Mouse (Mus musculus): ENCODE measurements around the gene Meltf. TPM values are rescaled to one million over a fixed set of nuclear protein-coding genes. Genes with fewer than 3 reads are reported as not detected.

Meltf gene
- 0.18 and 0.24 TPM in 2 replicates for polyA plus RNA-seq (2015; fragmentation: Nextera tagmentation; extraction: Ambion mirVana)

DNA sequence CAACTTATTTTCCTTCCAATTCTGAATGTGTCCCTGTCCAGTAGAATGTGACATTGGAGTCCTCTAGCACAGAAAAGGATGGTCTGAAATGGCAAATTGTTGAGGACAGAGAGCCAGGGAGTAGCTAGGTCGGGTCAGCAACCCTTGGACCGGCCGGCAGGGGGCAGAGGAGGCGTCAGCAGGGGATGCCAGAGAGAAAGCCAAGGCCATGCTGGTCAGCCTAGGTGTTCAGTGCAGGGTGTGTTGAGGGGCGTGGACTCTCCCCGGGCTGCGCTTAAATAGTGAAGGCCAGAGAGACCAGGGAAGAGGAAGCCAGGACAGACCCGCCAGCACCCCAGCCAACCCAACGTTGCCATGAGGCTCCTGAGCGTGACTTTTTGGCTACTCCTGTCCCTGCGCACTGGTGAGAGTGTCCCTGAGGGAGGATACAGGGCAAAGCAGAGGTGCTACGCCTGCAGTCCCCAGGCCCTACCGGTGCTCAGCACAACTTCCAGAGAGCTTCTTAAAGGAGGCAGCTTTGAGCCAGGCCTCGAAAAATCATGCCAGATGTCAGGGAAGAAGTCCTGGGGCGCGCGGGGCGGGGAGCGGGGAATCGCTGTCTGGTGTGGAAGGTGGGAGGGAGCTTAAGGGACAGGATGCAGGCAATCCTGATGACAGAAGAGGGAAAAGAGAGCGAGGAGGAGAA, at the start of gene Meltf:
TSS of gene Meltf (plus strand) at position 238 of the 685 bp plus-strand sequence.

DNA sequence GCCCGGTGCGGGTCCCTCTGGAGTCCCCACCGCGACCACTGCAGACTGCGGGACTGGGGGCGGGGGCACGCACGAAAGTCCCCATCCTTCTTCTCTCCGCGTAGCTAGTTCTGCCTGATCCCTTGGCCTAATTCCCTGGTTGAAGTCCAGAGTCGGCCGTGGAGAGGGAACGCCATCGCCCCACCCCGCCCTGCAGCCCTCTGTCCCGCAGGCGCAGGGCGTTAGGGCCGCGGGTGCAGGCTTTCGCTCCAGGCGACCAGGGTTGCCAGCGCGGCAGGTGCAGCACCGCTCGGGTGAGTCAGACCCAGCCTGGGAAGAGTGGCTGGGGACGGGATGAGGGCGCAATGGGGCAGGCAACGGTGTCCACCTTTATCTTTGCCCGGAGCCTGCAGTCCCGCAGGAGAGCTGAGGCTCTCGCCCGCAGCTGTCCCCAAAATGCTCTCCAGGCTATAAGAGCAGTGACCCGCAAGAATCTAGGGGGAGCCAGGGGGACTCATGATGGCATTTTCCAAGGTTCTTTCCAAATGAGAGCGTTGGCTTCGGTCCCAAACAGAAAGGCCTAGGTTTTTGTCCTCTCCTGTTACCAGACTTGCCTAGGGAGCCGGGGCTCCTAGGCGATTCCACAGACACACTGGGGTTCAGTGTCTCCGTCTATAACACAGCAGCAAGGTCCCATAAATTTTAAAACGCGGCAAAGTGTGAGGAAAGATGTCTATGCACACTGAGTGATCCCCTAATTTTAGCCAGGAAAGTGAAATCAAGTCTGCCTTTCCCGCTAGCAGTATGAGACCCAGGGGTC, 55.3 kb downstream of the Meltf start, which contains the start of gene Pigz:
TSS of gene Pigz (plus strand) at position 101 of the 799 bp plus-strand sequence.

DNA sequence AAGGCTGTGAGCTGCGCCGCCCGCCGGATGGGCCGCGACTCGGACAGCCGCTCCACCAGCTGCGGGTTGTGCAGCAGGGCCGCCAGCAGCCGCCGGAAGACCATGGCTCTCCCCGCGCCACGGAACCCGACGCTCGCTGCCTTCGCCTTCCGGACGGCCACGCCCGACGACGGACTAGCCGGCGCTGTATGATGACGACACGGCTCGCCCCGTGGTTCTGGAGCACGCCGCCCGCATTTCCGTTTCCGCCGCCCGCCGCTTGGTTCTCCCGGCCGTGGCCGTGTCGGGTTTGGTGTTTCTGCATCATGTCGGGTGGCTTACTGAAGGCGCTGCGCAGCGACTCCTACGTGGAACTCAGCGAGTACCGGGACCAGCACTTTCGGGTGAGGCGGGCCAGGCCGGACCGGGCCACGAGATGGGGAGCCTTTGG, 69.8 kb downstream of the Meltf start, which contains the start of the genes 0610012G03Rik and Ncbp2:
TSS of gene 0610012G03Rik (minus strand) at position 150 of the 430 bp plus-strand sequence.
TSS of gene Ncbp2 (plus strand) at position 169 of the 430 bp plus-strand sequence.

Other genes with a start within 250 kb of the Meltf start
- gene Dlg1, start 215.4 kb upstream of the Meltf start, polyA plus RNA-seq (2015; fragmentation: Nextera tagmentation; extraction: Ambion mirVana), result 13.4 and 13.9 TPM in 2 replicates
- 6.4 and 7.2 TPM in 2 replicates for gene Pigz, start 55.0 kb downstream of the Meltf start, polyA plus RNA-seq (2015; fragmentation: Nextera tagmentation; extraction: Ambion mirVana)
- gene 0610012G03Rik, start 69.7 kb downstream of the Meltf start, polyA plus RNA-seq (2015; fragmentation: Nextera tagmentation; extraction: Ambion mirVana), result 142 and 153 TPM in 2 replicates
- gene Ncbp2, start 69.7 kb downstream of the Meltf start, polyA plus RNA-seq (2015; fragmentation: Nextera tagmentation; extraction: Ambion mirVana), result 63.9 and 69.2 TPM in 2 replicates
- gene Senp5, start 124.5 kb downstream of the Meltf start, polyA plus RNA-seq (2015; fragmentation: Nextera tagmentation; extraction: Ambion mirVana), result 10.3 and 10.7 TPM in 2 replicates
- gene Pak2, start 200.5 kb downstream of the Meltf start, polyA plus RNA-seq (2015; fragmentation: Nextera tagmentation; extraction: Ambion mirVana), result 17.7 and 18.4 TPM in 2 replicates
- 70.9 and 79.9 TPM in 2 replicates for gene Pigx, start 220.9 kb downstream of the Meltf start, polyA plus RNA-seq (2015; fragmentation: Nextera tagmentation; extraction: Ambion mirVana)
- gene Cep19, start 221.0 kb downstream of the Meltf start, polyA plus RNA-seq (2015; fragmentation: Nextera tagmentation; extraction: Ambion mirVana), result 50.8 and 54.6 TPM in 2 replicates